8 mouse cellular contexts compared by ENCODE assay signal in genomic region chr6:45059091-45059490, GRCm38 (mm10). TPM values are rescaled to one million over a fixed set of nuclear protein-coding genes. Genes with fewer than 3 reads are reported as not detected.
DNase-seq lines count a peak whose midpoint lies in the region; ATAC-seq and TF ChIP-seq lines count a peak whose summit lies in the region.

Gene Cntnap2 (plus strand): TSS chr6:45059357.

- H3K27me3 ChIP-seq in forebrain, postnatal 0 days (ENCODE audit: insufficient read depth, low read length): no peaks in the 10 kb centered on the region
- H3K27me3 ChIP-seq in midbrain, embryonic 12.5 days: no peaks in the 10 kb centered on the region
- no peaks in the 10 kb centered on the region for H3K27me3 ChIP-seq in stomach, postnatal 0 days (ENCODE audit: control insufficient read depth, insufficient read depth, low read length)

- ATAC-seq in forebrain, postnatal 0 days: peak; percentile 36
- peak; percentile 69 for ATAC-seq in midbrain, embryonic 12.5 days (ENCODE audit: low FRiP score, low read depth)
- 0 out of 2 replicates have a peak, but pooled peaks have one; percentile 49 for ATAC-seq in stomach, postnatal 0 days (ENCODE audit: low FRiP score, low TSS enrichment)

- H3K4me1 ChIP-seq in forebrain, postnatal 0 days (ENCODE audit: insufficient read depth): no peaks in the 10 kb centered on the region
- H3K4me1 ChIP-seq in midbrain, embryonic 12.5 days: peaks cover 6% of the 10 kb centered on the region; the same call in 1 of the 2 replicates
- H3K4me1 ChIP-seq in stomach, postnatal 0 days (replicated peaks; ENCODE audit: control insufficient read depth, insufficient read depth): no peaks in the 10 kb centered on the region

- DNase-seq in 3T3-L1 (ENCODE audit: low read depth, low spot score) (peak; percentile 51), ES-CJ7 (ENCODE audit: low read depth, low spot score) (peak; percentile 81)
- DNase-seq in cerebellum, adult 8-10 months: peak; percentile 57
- DNase-seq in forebrain, postnatal 0 days: peak; percentile 59
- peak; percentile 25 for DNase-seq in layer of hippocampus, adult 2 months (ENCODE audit: low spot score in 2 of 2)
- DNase-seq in stomach, postnatal 0 days (ENCODE audit: low spot score): peak; percentile 63
- no peak for DNase-seq in thymus, postnatal 25 days

- peak within 1 kb of the TSS; percentile 85 for H3K27ac ChIP-seq in forebrain, postnatal 0 days (ENCODE audit: low read depth, low read length)
- peak within 1 kb of the TSS; percentile 96 for H3K27ac ChIP-seq in layer of hippocampus, adult 2 months
- peak within 1 kb of the TSS; percentile 79 for H3K27ac ChIP-seq in midbrain, embryonic 12.5 days (replicated peaks)
- H3K27ac ChIP-seq in stomach, postnatal 0 days (replicated peaks): no peak within 1 kb of the TSS

- 7% methylated on average over 8 of the region's 8 CpGs for WGBS in forebrain, postnatal 0 days
- WGBS in midbrain, embryonic 12.5 days: 10% methylated on average over 8 of the region's 8 CpGs
- 12% methylated on average over 8 of the region's 8 CpGs for WGBS in stomach, postnatal 0 days

- TF ChIP-seq EP300 in stomach, postnatal 0 days (optimal IDR thresholded peaks at IDR 0.05): no peak

- peak within 1 kb of the TSS; percentile 71 for H3K9ac ChIP-seq in forebrain, postnatal 0 days
- H3K9ac ChIP-seq in midbrain, embryonic 12.5 days (replicated peaks): peak within 1 kb of the TSS; percentile 63
- H3K9ac ChIP-seq in stomach, postnatal 0 days (ENCODE audit: low read length): no peak within 1 kb of the TSS

- H3K4me3 ChIP-seq in forebrain, postnatal 0 days (ENCODE audit: low read depth, low read length): peak within 1 kb of the TSS; percentile 57
- peak within 1 kb of the TSS; percentile 55 for H3K4me3 ChIP-seq in layer of hippocampus, adult 2 months
- peak within 1 kb of the TSS; percentile 51 for H3K4me3 ChIP-seq in midbrain, embryonic 12.5 days
- H3K4me3 ChIP-seq in stomach, postnatal 0 days (ENCODE audit: low read depth, low read length): no peak within 1 kb of the TSS

- peak within 1 kb of the TSS; percentile 66 for H3K4me2 ChIP-seq in forebrain, postnatal 0 days (ENCODE audit: low read depth)
- H3K4me2 ChIP-seq in midbrain, embryonic 12.5 days (replicated peaks): peak within 1 kb of the TSS; percentile 72
- H3K4me2 ChIP-seq in stomach, postnatal 0 days (replicated peaks; ENCODE audit: low read depth): no peak within 1 kb of the TSS

- TF ChIP-seq CTCF in forebrain, postnatal 0 days (IDR thresholded peaks at IDR 0.05; ENCODE audit: low read depth): no peak
- TF ChIP-seq CTCF in layer of hippocampus, adult 2 months (conservative IDR thresholded peaks at IDR 0.05): no peak
- TF ChIP-seq CTCF in stomach, postnatal 0 days (IDR thresholded peaks at IDR 0.05; ENCODE audit: low read depth): no peak

- H3K9me3 ChIP-seq in forebrain, postnatal 0 days (ENCODE audit: low read length): no peaks in the 10 kb centered on the region
- H3K9me3 ChIP-seq in midbrain, embryonic 12.5 days: no peaks in the 10 kb centered on the region
- no peaks in the 10 kb centered on the region for H3K9me3 ChIP-seq in stomach, postnatal 0 days (ENCODE audit: control insufficient read depth, low read length)

- H3K36me3 ChIP-seq in forebrain, postnatal 0 days (ENCODE audit: insufficient read depth): no peaks in the 10 kb centered on the region
- no peaks in the 10 kb centered on the region for H3K36me3 ChIP-seq in midbrain, embryonic 12.5 days
- H3K36me3 ChIP-seq in stomach, postnatal 0 days (ENCODE audit: control insufficient read depth, insufficient read depth, low read length): no peaks in the 10 kb centered on the region

RNA-seq across cellular contexts. Expression of gene Cntnap2, which starts in this region (rescaled TPM):
- total RNA-seq in forebrain, postnatal 0 days (2014; rRNA removed): 73.2 and 107 TPM in 2 replicates
- polyA plus RNA-seq in forebrain, postnatal 0 days (2015; fragmentation: Nextera tagmentation; extraction: Ambion mirVana): 40.4 and 50.2 TPM in 2 replicates
- total RNA-seq in layer of hippocampus, adult 2 months (2021): 100 to 1,000 TPM; 126 to 147 TPM
- polyA plus RNA-seq in midbrain, embryonic 12.5 days (2016; fragmentation: Nextera tagmentation; extraction: Ambion mirVana): 41.7 and 52.6 TPM in 2 replicates
- polyA plus RNA-seq in stomach, postnatal 0 days (2015; fragmentation: Nextera tagmentation; extraction: Ambion mirVana): 0.36 and 0.55 TPM in 2 replicates

Comparison
In these comparisons a context has a peak if more than half of its experiments do, and no peak if none do; other contexts are left out.
1. RNA of gene Cntnap2 (polyA plus RNA-seq): 40.4 to 50.2 TPM in forebrain, postnatal 0 days and 41.7 to 52.6 TPM in midbrain, embryonic 12.5 days; 0.36 to 0.55 TPM in stomach, postnatal 0 days; every median in the first group is over 10 times any median in the second.
2. Peak in DNase-seq and ATAC-seq in stomach, postnatal 0 days; RNA of the gene not detected or under 1 TPM.
3. Peak in every context shown above with its lines, with median percentiles within 50 percentile points of each other: ATAC-seq.